Mouse (Mus musculus): Measurements from ENCODE around the gene Cntnap4.

Gene Cntnap4

GRCm38 (mm10) chr8:112569471-112570141, at the start of gene Cntnap4:
TSS of gene Cntnap4 (plus strand) at chr8:112570043.
- DNase-seq (ENCODE audit: low spot score in 2 of 2): peak; percentile 59 to 67

GRCm38 (mm10) chr8:112557376-112557775, 12.5 kb upstream of the Cntnap4 start:
- DNase-seq (ENCODE audit: low spot score in 2 of 2): no peak

GRCm38 (mm10) chr8:112570541-112570940, 698 bp downstream of the Cntnap4 start:
- DNase-seq (ENCODE audit: low spot score in 2 of 2): peak in 1 of 2 experiments; percentile 11

- DNase-seq (ENCODE audit: low spot score in 2 of 2): peak; percentile 43 to 72
Observed at GRCm38 (mm10) chr8:112571337-112571904, 1.6 kb downstream of the Cntnap4 start.

- DNase-seq (ENCODE audit: low spot score in 2 of 2): no peak
Observed at GRCm38 (mm10) chr8:112581473-112581872, 11.6 kb downstream of the Cntnap4 start.

GRCm38 (mm10) chr8:112583440-112583839, 13.6 kb downstream of the Cntnap4 start:
- no peak for DNase-seq (ENCODE audit: low spot score in 2 of 2)

GRCm38 (mm10) chr8:112588357-112589051, 18.7 kb downstream of the Cntnap4 start:
- no peak for DNase-seq (ENCODE audit: low spot score in 2 of 2)

GRCm38 (mm10) chr8:112589052-112589389, 19.2 kb downstream of the Cntnap4 start:
- no peak for DNase-seq (ENCODE audit: low spot score in 2 of 2)

- no peak for DNase-seq (ENCODE audit: low spot score in 2 of 2)
Observed at GRCm38 (mm10) chr8:112596023-112596776, 26.4 kb downstream of the Cntnap4 start.

GRCm38 (mm10) chr8:112599975-112600374, 30.1 kb downstream of the Cntnap4 start:
- no peak for DNase-seq (ENCODE audit: low spot score in 2 of 2)

GRCm38 (mm10) chr8:112601150-112601549, 31.3 kb downstream of the Cntnap4 start:
- no peak for DNase-seq (ENCODE audit: low spot score in 2 of 2)

GRCm38 (mm10) chr8:112610121-112610520, 40.3 kb downstream of the Cntnap4 start:
- DNase-seq (ENCODE audit: low spot score in 2 of 2): no peak

GRCm38 (mm10) chr8:112628791-112629190, 58.9 kb downstream of the Cntnap4 start:
- DNase-seq (ENCODE audit: low spot score in 2 of 2): peak in 1 of 2 experiments; percentile 59

GRCm38 (mm10) chr8:112652657-112653056, 82.8 kb downstream of the Cntnap4 start:
- no peak for DNase-seq (ENCODE audit: low spot score in 2 of 2)

GRCm38 (mm10) chr8:112653276-112653675, 83.4 kb downstream of the Cntnap4 start:
- no peak for DNase-seq (ENCODE audit: low spot score in 2 of 2)

GRCm38 (mm10) chr8:112653994-112654393, 84.2 kb downstream of the Cntnap4 start:
- no peak for DNase-seq (ENCODE audit: low spot score in 2 of 2)

- no peak for DNase-seq (ENCODE audit: low spot score in 2 of 2)
Observed at GRCm38 (mm10) chr8:112664067-112664466, 94.2 kb downstream of the Cntnap4 start.

- DNase-seq (ENCODE audit: low spot score in 2 of 2): no peak
Observed at GRCm38 (mm10) chr8:112674671-112675070, 104.8 kb downstream of the Cntnap4 start.

- DNase-seq (ENCODE audit: low spot score in 2 of 2): no peak
Observed at GRCm38 (mm10) chr8:112681757-112682156, 111.9 kb downstream of the Cntnap4 start.

- DNase-seq (ENCODE audit: low spot score in 2 of 2): no peak
Observed at GRCm38 (mm10) chr8:112695708-112696107, 125.9 kb downstream of the Cntnap4 start.

GRCm38 (mm10) chr8:112698141-112698540, 128.3 kb downstream of the Cntnap4 start:
- DNase-seq (ENCODE audit: low spot score in 2 of 2): no peak

- peak in 1 of 2 experiments; percentile 50 for DNase-seq (ENCODE audit: low spot score in 2 of 2)
Observed at GRCm38 (mm10) chr8:112716982-112717381, 147.1 kb downstream of the Cntnap4 start.
